Mouse (Mus musculus): ENCODE data around the gene Zfp276.

- no peak for TF ChIP-seq MAX (IDR thresholded peaks at IDR 0.05; ENCODE audit: low read depth)
- TF ChIP-seq MYOG (IDR thresholded peaks at IDR 0.05; ENCODE audit: control insufficient read depth in 1 of 3, insufficient read depth in 1 of 3, insufficient read length in 2 of 3, low read depth in 2 of 3): no peak
- no peak for TF ChIP-seq USF1 (IDR thresholded peaks at IDR 0.05; ENCODE audit: low read depth)
- TF ChIP-seq POLR2A (IDR thresholded peaks at IDR 0.05; ENCODE audit: insufficient read length, low read depth): no peak
- TF ChIP-seq E2F4 (IDR thresholded peaks at IDR 0.05; ENCODE audit: insufficient read depth): no peak
- no peak for TF ChIP-seq CEBPB (IDR thresholded peaks at IDR 0.05; ENCODE audit: insufficient read depth, poor library complexity, severe bottlenecking)
- TF ChIP-seq POLR2AphosphoS2 (IDR thresholded peaks at IDR 0.05; ENCODE audit: insufficient read length, low read depth): no peak
These were observed 17.9 kb downstream of the Zfp276 start for GRCm38 (mm10) chr8:123271901-123272300.

Data from myocyte (in vitro differentiated cells).